Mouse (Mus musculus) limb, embryonic 15.5 days (tissue): Measurements from ENCODE around the gene Skor1. TPM values are rescaled to one million over a fixed set of nuclear protein-coding genes. Genes with fewer than 3 reads are reported as not detected.

Experiments used
- ATAC-seq: fragments of 200-750 bp; cut with Nextera tagmentation; 2 replicates; pipeline ENCODE4 v1.8.0; 2017; ENCODE audit warnings: low read depth, moderate TSS enrichment; ENCODE audit not compliant: insufficient number of reproducible peaks, low FRiP score, low TSS enrichment
- H3K27ac ChIP-seq: fragments of 300-500 bp; sonication (generic); 2 replicates; pipeline ENCODE4 v1.5.1; 2015; ENCODE audit warnings: moderate library complexity, mild to moderate bottlenecking, inconsistent platforms
- H3K27me3 ChIP-seq: fragments of 300-500 bp; sonication (generic); 2 replicates; pipeline ENCODE4 v1.6.1; 2015; ENCODE audit warnings: inconsistent platforms
- H3K36me3 ChIP-seq: fragments of 300-500 bp; sonication (generic); 2 replicates; pipeline ENCODE4 v1.6.1; 2015; ENCODE audit warnings: inconsistent platforms
- H3K4me1 ChIP-seq: fragments of 300-500 bp; sonication (generic); 2 replicates; pipeline ENCODE4 v1.6.1; 2015; ENCODE audit warnings: inconsistent platforms
- H3K4me2 ChIP-seq: fragments of 300-500 bp; sonication (generic); 2 replicates; pipeline ENCODE4 v1.6.1; 2015; ENCODE audit warnings: mild to moderate bottlenecking, inconsistent platforms
- H3K4me3 ChIP-seq: fragments of 300-500 bp; sonication (generic); 2 replicates; pipeline ENCODE4 v1.5.1; 2015; ENCODE audit warnings: mild to moderate bottlenecking, inconsistent platforms
- H3K9ac ChIP-seq: fragments of 300-500 bp; sonication (generic); 2 replicates; pipeline ENCODE4 v1.6.1; 2015; ENCODE audit warnings: inconsistent platforms
- H3K9me3 ChIP-seq: fragments of 300-500 bp; sonication (generic); 2 replicates; pipeline ENCODE4 v1.6.1; 2016; ENCODE audit warnings: inconsistent platforms
- WGBS: fragments of 180-500 bp; shearing (Covaris S2); methylation state at CpG from one replicate; pipeline ENCODE4 v1.1.7; 2015; 5-methylcytosine and 5-hydroxymethylcytosine counted together
- polyA plus RNA-seq: library from polyadenylated mRNA; unstranded; fragments of >200 nt; fragmentation: Nextera tagmentation; extraction: Ambion mirVana; gene quantifications from 2 replicates; pipeline ENCODE4 v1.2.1, GENCODE M21; 2015

The Skor1 gene
- polyA plus RNA-seq, 1 experiment from 2014 or later = 0.04 TPM

DNA sequence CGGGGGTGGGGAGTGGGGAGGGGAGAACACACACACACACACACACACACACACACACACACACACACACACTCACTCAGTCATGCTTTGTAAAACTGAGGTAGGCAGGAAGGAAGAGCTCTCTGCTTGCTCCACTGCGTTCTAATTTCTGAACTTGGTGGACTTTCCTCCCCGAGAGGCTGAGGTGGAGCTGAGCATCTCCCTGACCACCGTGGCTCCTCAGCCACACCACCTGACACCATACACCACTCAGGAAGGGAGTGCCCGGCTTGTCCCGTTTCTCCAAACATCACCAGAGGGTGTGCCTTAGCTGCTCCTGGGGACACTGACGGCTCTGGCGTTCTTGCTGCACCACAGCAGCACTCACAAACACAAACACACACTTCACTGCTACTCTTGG is 29.5 kb upstream of the Skor1 start:
- Histone ChIP-seq H3K27ac (no peak overlapping the region), H3K9me3 (no peaks in the 10 kb centered on the region), H3K36me3 (peaks cover 9% of the 10 kb centered on the region; the same call in 1 of the 2 replicates), H3K9ac (no peak overlapping the region), H3K27me3 (no peaks in the 10 kb centered on the region), H3K4me1 (peaks cover 15% of the 10 kb centered on the region; the same call in 1 of the 2 replicates), H3K4me2 (no peak overlapping the region), H3K4me3 (no peak overlapping the region)
- WGBS = 70% methylated on average over 8 of the region's 8 CpGs
- no peak for ATAC-seq

DNA sequence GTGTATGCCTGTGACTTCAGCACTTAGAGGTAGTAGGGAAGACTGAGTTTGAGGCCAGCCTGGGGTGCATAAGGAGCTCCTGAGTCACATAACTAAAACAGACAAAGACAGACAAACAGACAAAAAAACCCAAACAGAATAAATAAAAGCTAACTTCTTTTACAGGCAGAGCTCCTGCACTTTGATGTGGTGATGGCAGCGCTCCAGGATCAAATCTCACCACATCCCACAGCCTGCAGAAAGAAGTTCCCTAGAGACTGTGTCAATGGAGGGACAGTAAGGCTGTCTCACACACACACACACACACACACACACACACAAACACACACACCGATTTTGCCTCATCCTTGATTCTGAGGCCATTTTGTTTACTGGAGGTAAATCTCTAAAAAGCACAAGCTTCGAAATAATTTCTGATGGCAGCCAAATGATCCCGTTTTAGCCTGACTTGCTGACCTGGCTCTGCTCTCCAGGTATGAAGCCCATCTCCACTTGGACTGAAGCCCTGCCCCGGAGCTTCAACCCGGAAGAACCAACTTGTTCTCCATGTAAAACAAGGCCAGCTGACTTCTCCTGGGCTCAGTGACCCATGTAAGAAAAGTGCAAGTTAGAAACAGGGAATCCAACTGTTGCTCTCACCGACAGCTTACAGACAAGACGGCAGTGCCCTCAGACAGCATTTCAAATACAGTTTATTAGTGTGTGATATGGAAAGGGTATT is 25.4 kb upstream of the Skor1 start:
- Histone ChIP-seq H3K4me2 (no peak overlapping the region), H3K4me1 (no peaks in the 10 kb centered on the region), H3K4me3 (no peak overlapping the region), H3K36me3 (peaks cover 5% of the 10 kb centered on the region; the same call in 1 of the 2 replicates), H3K27ac (no peak overlapping the region), H3K9ac (no peak overlapping the region), H3K9me3 (no peaks in the 10 kb centered on the region), H3K27me3 (no peaks in the 10 kb centered on the region)
- WGBS = 85% methylated on average over 8 of the region's 8 CpGs
- no peak for ATAC-seq

DNA sequence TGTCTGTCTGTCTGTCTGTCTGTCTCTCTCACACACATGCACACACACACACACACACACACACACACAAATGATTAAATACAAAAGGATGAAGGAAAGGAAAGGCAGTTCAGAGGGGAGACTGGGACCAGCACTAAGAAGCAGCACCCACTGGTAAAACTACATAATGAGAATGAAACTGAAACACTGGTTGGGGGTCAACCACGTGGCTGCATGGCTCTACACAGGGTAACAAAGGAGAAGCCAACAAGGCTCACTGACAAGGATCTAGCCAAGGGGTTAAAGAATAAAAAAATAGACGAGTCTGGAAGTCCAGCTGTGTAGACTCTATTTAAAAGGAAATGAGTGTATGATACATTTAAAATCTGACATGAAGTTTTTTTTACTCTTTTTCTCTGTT is 23.2 kb upstream of the Skor1 start:
- Histone ChIP-seq H3K27me3 (no peaks in the 10 kb centered on the region), H3K9me3 (no peaks in the 10 kb centered on the region), H3K4me2 (no peak overlapping the region), H3K4me1 (no peaks in the 10 kb centered on the region), H3K4me3 (no peak overlapping the region), H3K27ac (no peak overlapping the region), H3K36me3 (peaks cover 9% of the 10 kb centered on the region; the same call in 1 of the 2 replicates), H3K9ac (no peak overlapping the region)
- WGBS = 39% methylated on average over 2 of the region's 2 CpGs
- no peak for ATAC-seq

DNA sequence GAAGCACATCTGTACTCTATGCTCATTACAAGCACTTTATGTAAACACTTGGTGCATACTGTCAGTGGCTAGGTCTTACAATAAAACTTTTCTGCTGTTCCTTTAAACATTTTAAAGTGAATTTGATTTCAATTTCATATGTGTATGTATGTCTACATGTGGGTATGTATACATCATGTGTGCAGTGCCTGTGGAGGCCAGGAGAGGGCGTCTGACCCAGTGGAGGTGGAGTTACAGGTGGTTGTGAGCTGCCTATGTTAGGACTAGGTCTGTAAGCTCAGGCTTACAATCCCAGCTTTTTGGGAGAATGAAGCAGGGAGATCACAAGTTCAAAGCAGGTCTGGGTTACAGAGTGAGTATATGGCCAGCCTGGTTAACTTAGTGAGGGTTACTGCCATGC is 20.4 kb upstream of the Skor1 start:
- ATAC-seq = no peak
- 77% methylated on average over 1 of the region's 1 CpGs for WGBS
- Histone ChIP-seq H3K9ac (no peak overlapping the region), H3K4me1 (no peaks in the 10 kb centered on the region), H3K4me3 (no peak overlapping the region), H3K9me3 (no peaks in the 10 kb centered on the region), H3K4me2 (no peak overlapping the region), H3K27ac (no peak overlapping the region), H3K36me3 (peaks cover 10% of the 10 kb centered on the region; the same call in 1 of the 2 replicates), H3K27me3 (no peaks in the 10 kb centered on the region)

DNA sequence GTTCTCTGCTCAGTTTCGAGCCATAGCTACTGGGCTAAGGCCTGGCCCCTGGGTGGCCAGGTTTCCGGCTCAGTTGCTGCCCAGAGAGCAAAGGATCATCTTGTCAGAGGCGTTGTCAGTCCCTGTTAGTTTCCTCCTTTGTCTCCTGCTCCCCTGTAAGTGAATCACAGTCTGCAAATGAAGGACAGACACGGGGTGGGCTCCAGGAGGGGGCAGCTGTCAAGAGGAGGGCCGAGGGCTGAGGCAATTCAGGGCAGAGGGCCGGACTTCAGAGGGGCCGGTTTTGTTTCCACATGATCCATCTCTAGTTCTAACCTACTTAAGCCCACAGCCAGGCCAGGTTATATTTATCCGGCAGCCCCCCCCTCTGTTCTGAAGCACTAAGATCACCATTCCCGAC is 16.3 kb upstream of the Skor1 start:
- Histone ChIP-seq H3K27me3 (no peaks in the 10 kb centered on the region), H3K4me1 (no peaks in the 10 kb centered on the region), H3K4me2 (no peak overlapping the region), H3K9ac (no peak overlapping the region), H3K27ac (no peak overlapping the region), H3K4me3 (no peak overlapping the region), H3K9me3 (no peaks in the 10 kb centered on the region), H3K36me3 (peaks cover 32% of the 10 kb centered on the region)
- no peak for ATAC-seq
- 46% methylated on average over 9 of the region's 9 CpGs for WGBS

DNA sequence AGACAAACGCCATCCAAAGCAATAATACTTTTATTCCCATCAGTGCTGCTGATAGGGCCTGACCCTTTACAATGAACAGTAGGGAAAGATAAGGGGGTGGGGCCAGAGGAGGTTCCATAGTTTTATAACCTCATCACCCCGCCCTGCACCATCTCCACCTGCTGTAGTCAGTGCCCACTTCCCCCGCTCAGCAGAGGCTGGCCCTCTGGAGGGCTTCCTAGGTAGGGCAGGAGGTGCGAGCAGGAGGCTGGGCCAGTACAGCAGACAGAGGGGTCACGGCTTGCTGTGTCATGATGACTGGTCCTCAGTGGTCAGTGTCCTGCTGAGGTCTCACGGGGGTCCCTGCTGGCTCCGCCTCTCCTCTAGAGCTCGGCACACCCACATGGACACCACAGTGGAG is 15.0 kb upstream of the Skor1 start:
- Histone ChIP-seq H3K4me3 (no peak overlapping the region), H3K36me3 (peaks cover 23% of the 10 kb centered on the region), H3K27ac (no peak overlapping the region), H3K4me1 (no peaks in the 10 kb centered on the region), H3K4me2 (no peak overlapping the region), H3K9me3 (no peaks in the 10 kb centered on the region), H3K9ac (no peak overlapping the region), H3K27me3 (peaks cover 9% of the 10 kb centered on the region)
- ATAC-seq = no peak
- 72% methylated on average over 8 of the region's 8 CpGs for WGBS

DNA sequence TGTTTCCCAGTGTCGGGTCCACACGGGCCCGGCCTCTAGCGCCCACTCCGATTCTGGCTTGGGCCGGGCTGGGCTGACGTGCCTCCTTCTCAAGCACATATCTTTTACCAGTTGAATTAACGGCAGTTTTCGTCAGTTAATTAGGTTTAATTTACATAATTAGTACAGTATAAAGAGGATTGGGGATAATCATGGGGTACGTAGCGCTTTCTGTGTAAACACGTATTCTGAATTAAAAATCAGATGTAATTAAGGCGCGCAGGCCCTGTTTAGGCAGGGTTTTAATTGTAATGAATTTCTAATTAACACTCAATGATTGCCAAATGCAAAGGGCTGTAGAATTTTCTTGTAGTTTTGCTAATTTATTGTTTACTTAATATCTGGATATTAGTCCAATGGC is 3.2 kb upstream of the Skor1 start:
- no peak for ATAC-seq
- H3K4me2 ChIP-seq = no peak overlapping the region
- H3K27me3 ChIP-seq = peaks cover 73% of the 10 kb centered on the region
- 28% methylated on average over 14 of the region's 14 CpGs for whole genome bisulfite sequencing
- H3K36me3 ChIP-seq = no peaks in the 10 kb centered on the region
- no peak overlapping the region for H3K4me3 ChIP-seq
- no peaks in the 10 kb centered on the region for H3K9me3 ChIP-seq
- H3K9ac ChIP-seq = no peak overlapping the region
- H3K27ac ChIP-seq = no peak overlapping the region
- peaks cover 29% of the 10 kb centered on the region for H3K4me1 ChIP-seq

DNA sequence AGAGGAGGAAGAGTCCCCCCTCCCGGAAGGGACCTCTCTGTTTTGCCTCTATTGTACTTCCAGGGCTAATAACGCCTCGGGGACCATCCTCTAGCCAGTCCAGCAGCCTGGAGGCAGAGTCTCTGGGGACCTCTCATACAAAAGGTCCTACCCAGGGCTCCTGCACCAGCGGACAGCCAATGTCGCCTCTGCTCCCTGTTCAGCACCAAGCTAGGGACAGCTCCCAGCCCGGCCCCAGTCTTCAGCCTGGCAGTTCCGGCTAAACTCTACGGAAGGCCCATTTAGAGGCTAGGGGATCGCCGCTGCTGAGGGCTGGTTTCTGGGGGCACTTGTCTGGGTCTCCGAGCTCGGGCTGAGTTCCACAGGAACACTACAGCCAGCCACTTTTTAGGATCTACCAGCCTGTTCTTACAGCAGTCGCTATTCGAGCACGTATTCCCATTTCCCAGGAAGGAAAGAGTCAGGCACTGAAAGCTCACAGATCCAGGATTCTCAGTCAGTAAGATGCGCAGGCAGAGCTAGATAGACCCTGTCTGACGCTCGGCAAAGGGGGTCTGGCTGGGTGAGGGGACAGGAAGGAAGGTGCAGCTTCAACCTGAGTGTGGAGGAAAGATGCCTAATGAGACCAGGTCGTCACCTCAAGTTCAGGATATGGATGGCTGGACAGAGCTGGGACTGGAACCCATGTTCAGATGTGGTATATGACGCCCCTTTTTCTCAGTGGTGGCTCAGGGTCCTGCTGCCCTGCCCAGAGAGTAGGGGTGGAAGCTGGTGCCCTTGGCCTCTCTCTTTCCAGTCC is 2.5 kb upstream of the Skor1 start:
- Histone ChIP-seq H3K4me2 (no peak overlapping the region), H3K27me3 (peaks cover 79% of the 10 kb centered on the region), H3K4me3 (0 out of 2 replicates have a peak overlapping the region, but pooled peaks have one; percentile 7), H3K9me3 (no peaks in the 10 kb centered on the region), H3K27ac (no peak overlapping the region), H3K9ac (no peak overlapping the region), H3K4me1 (peaks cover 36% of the 10 kb centered on the region), H3K36me3 (no peaks in the 10 kb centered on the region)
- no peak for ATAC-seq
- WGBS = 1% methylated on average over 20 of the region's 20 CpGs

DNA sequence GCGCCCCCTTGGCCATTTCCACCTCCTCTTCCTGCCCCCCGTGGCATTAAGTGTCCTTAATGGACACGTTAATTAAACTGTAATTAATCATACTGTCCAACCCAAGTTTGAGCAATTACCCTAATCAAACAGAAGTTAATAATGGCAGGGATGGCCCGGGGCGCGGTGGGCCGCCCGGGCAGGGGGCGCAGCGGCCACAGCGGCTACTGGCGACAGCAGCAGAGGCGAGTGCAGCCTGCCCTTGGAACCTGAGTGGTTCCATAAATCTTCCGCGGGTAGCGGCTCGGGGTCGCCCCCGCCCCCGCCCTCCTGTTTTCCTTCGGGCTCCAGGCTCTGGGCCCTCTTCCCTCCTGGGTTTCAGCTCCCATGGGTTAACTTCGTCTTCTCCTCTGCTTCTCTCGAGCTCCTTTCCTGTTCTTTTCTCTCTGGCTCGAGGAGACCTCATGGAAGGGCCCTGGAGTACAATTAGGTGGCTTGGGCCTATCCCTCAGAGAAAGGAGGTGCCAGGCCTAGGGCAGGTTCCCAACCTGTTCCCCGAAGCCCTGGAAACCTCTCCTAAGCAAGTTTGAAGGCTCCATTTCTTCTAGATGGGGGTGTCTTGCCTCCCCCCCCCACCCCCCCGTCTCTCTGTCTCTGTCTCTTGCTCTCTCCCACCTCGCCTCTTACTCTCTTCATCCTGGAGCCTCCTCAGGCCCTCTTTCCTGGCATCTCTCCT is 1.5 kb upstream of the Skor1 start:
- H3K4me2 ChIP-seq = no peak overlapping the region
- peaks cover 90% of the 10 kb centered on the region for H3K27me3 ChIP-seq
- H3K27ac ChIP-seq = no peak overlapping the region
- no peaks in the 10 kb centered on the region for H3K9me3 ChIP-seq
- ATAC-seq = no peak
- no peak overlapping the region for H3K9ac ChIP-seq
- no peak overlapping the region for H3K4me3 ChIP-seq
- WGBS = 1% methylated on average over 27 of the region's 27 CpGs
- H3K36me3 ChIP-seq = no peaks in the 10 kb centered on the region
- peaks cover 46% of the 10 kb centered on the region for H3K4me1 ChIP-seq

DNA sequence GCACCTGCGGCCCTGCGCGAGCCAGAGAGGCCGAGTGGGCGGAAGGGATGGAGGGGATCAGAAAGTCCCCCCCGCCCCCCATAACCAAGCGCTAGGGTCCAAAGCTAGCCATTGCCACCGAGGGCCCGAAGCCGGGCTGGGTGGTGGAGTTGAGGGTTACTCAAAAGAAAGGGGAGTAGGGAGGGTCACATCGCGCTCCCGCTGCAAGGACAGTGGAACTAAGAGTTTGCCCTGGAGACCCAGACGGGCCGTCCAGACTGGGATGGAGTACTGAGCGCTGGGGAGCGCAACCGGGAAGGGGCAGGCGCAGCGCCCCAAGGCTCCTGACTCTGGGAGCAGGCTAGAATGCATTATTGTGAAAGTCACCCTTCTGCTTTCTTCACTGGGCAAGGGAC is 608 bp upstream of the Skor1 start:
- Histone ChIP-seq H3K9me3 (no peaks in the 10 kb centered on the region), H3K4me1 (peaks cover 55% of the 10 kb centered on the region), H3K36me3 (no peaks in the 10 kb centered on the region), H3K27me3 (peaks cover 97% of the 10 kb centered on the region), H3K4me3 (peak overlapping the region; percentile 45), H3K9ac (no peak overlapping the region), H3K27ac (no peak overlapping the region), H3K4me2 (peak overlapping the region; percentile 89)
- WGBS = 1% methylated on average over 20 of the region's 20 CpGs
- no peak for ATAC-seq

DNA sequence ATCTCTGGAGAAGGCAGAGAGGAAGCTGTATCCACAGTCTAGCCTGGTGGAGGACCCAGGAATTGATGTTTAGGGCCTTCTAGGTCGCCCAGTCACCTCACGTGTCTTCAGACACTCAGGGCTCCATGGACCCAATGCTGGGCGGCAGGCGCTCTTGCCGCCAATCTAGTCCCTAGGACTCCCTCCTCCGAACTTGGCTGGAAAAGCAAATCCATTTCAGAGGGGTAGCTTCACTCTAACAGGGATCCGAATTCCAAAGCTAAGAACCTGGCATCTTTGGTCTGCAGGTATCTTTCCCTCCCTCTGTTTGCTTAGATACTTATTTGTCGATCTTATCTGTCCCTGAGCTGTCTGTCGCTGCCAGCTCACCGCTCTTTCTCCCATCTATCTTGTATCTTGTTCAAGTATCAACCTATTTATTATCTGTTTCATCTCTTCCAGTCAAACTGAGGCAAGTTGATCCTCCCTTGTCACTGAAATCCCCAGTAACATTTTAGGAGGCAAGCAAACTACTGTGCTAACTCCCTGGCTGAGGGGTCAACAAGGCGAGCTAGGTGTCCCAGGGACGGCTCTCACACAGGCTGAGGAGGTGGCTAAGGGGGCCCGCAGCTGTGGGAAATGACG is 863 bp downstream of the Skor1 start:
- ATAC-seq = no peak
- peak overlapping the region; percentile 45; the same call in 1 of the 2 replicates for H3K4me3 ChIP-seq
- H3K4me1 ChIP-seq = peaks cover 69% of the 10 kb centered on the region
- H3K36me3 ChIP-seq = no peaks in the 10 kb centered on the region
- whole genome bisulfite sequencing = under 1% methylated on average over 14 of the region's 14 CpGs
- no peaks in the 10 kb centered on the region for H3K9me3 ChIP-seq
- H3K4me2 ChIP-seq = peak overlapping the region; percentile 89; the same call in 1 of the 2 replicates
- no peak overlapping the region for H3K9ac ChIP-seq
- H3K27ac ChIP-seq = no peak overlapping the region
- peaks cover 100% of the 10 kb centered on the region for H3K27me3 ChIP-seq
